Mouse (Mus musculus): Measurements from ENCODE around the gene Abhd11.
"Not testable (repeated sequence)": the region's sequence is repeated elsewhere in the genome, so short reads cannot be mapped to it uniquely, and the experiment has no call there.

Abhd11 gene

GRCm38 (mm10) chr5:135008671-135009589, at the start of gene Abhd11:
Abhd11 (plus strand) TSS chr5:135009152.
- peak; percentile 73 for ATAC-seq (ENCODE audit: low TSS enrichment)

GRCm38 (mm10) chr5:134960430-134960829, 48.5 kb upstream of the Abhd11 start:
- ATAC-seq (ENCODE audit: low TSS enrichment), result no peak

- ATAC-seq (ENCODE audit: low TSS enrichment), result no peak
Observed at GRCm38 (mm10) chr5:134961519-134961918, 47.4 kb upstream of the Abhd11 start.

- ATAC-seq (ENCODE audit: low TSS enrichment), result no peak
Observed at GRCm38 (mm10) chr5:134963546-134963945, 45.4 kb upstream of the Abhd11 start.

GRCm38 (mm10) chr5:134964655-134965054, 44.3 kb upstream of the Abhd11 start:
- ATAC-seq (ENCODE audit: low TSS enrichment), result not testable (repeated sequence)

GRCm38 (mm10) chr5:134965473-134965851, 43.5 kb upstream of the Abhd11 start:
- peak; percentile 74; the same call in 1 of the 2 replicates for ATAC-seq (ENCODE audit: low TSS enrichment)

- ATAC-seq (ENCODE audit: low TSS enrichment), result peak; percentile 57; the same call in 1 of the 2 replicates
Observed at GRCm38 (mm10) chr5:134965852-134966821, 42.8 kb upstream of the Abhd11 start.

GRCm38 (mm10) chr5:134967164-134967944, 41.6 kb upstream of the Abhd11 start:
- ATAC-seq (ENCODE audit: low TSS enrichment), result no peak

- ATAC-seq (ENCODE audit: low TSS enrichment), result no peak
Observed at GRCm38 (mm10) chr5:134970671-134971070, 38.3 kb upstream of the Abhd11 start.

GRCm38 (mm10) chr5:134973081-134973480, 35.9 kb upstream of the Abhd11 start:
- no peak for ATAC-seq (ENCODE audit: low TSS enrichment)

GRCm38 (mm10) chr5:134973526-134973925, 35.4 kb upstream of the Abhd11 start:
- no peak for ATAC-seq (ENCODE audit: low TSS enrichment)

- no peak for ATAC-seq (ENCODE audit: low TSS enrichment)
Observed at GRCm38 (mm10) chr5:134974294-134974693, 34.7 kb upstream of the Abhd11 start.

- no peak for ATAC-seq (ENCODE audit: low TSS enrichment)
Observed at GRCm38 (mm10) chr5:134974921-134975320, 34.0 kb upstream of the Abhd11 start.

- no peak for ATAC-seq (ENCODE audit: low TSS enrichment)
Observed at GRCm38 (mm10) chr5:134976164-134976563, 32.8 kb upstream of the Abhd11 start.

- no peak for ATAC-seq (ENCODE audit: low TSS enrichment)
Observed at GRCm38 (mm10) chr5:134976577-134977250, 32.2 kb upstream of the Abhd11 start.

GRCm38 (mm10) chr5:134977837-134978236, 31.1 kb upstream of the Abhd11 start:
- ATAC-seq (ENCODE audit: low TSS enrichment), result no peak

GRCm38 (mm10) chr5:134981149-134981548, 27.8 kb upstream of the Abhd11 start:
- no peak for ATAC-seq (ENCODE audit: low TSS enrichment)

GRCm38 (mm10) chr5:134983111-134983510, 25.8 kb upstream of the Abhd11 start:
- ATAC-seq (ENCODE audit: low TSS enrichment), result no peak

- no peak for ATAC-seq (ENCODE audit: low TSS enrichment)
Observed at GRCm38 (mm10) chr5:134983771-134984170, 25.2 kb upstream of the Abhd11 start.

- no peak for ATAC-seq (ENCODE audit: low TSS enrichment)
Observed at GRCm38 (mm10) chr5:134985633-134986297, 23.2 kb upstream of the Abhd11 start, which contains the start of gene Cldn3. Cldn3 (plus strand) TSS chr5:134986214.
